In genomic region chr6:128429826-128430225, GRCm38 (mm10) we compare ENCODE assay signal across 16 mouse cellular contexts. TPM values are rescaled to one million over a fixed set of nuclear protein-coding genes. Genes with fewer than 3 reads are reported as not detected.
"Had no signal": no experiment of that assay in that cellular context is flagged by ENCODE, and none has a peak within 500 bp of the region (broad histone marks: within the 10 kb centered on the region; RNA-seq: fewer than 3 reads in every experiment).

No protein-coding gene starts in this region.

- H3K9ac ChIP-seq: kidney, embryonic 15.5 days; limb, embryonic 12.5 days; midbrain, embryonic 13.5 days had no signal

- ATAC-seq: midbrain, embryonic 13.5 days had no signal

- H3K9me3 ChIP-seq: kidney, embryonic 15.5 days; limb, embryonic 12.5 days; midbrain, embryonic 13.5 days had no signal

- H3K4me1 ChIP-seq: limb, embryonic 12.5 days had no signal

- H3K4me2 ChIP-seq: kidney, embryonic 15.5 days; limb, embryonic 12.5 days; liver, embryonic 11.5 days; midbrain, embryonic 13.5 days had no signal

- H3K4me3 ChIP-seq: kidney, embryonic 15.5 days; limb, embryonic 12.5 days; midbrain, embryonic 13.5 days had no signal

- H3K27me3 ChIP-seq: kidney, embryonic 15.5 days; limb, embryonic 12.5 days; midbrain, embryonic 13.5 days had no signal

- DNase-seq: kidney, adult 2 months; kidney, postnatal 14 days; layer of hippocampus, adult 9-11 months; layer of hippocampus, postnatal 36 days; right cerebral cortex, postnatal 14 days had no signal

- H3K27ac ChIP-seq: kidney, embryonic 15.5 days; limb, embryonic 12.5 days; midbrain, embryonic 13.5 days had no signal

RNA-seq across cellular contexts. Expression of gene Gm44596, which starts 54.5 kb away (rescaled TPM):
- polyA plus RNA-seq: kidney, adult 2 months; kidney, embryonic 15.5 days; large intestine, adult 2 months; limb, embryonic 12.5 days; liver, embryonic 11.5 days; liver, embryonic 16.5 days; lung, embryonic 16.5 days; midbrain, embryonic 13.5 days; midbrain, postnatal 0 days; neural tube, embryonic 14.5 days; spleen, adult 2 months; stomach, embryonic 16.5 days had no signal

RNA-seq across cellular contexts. Expression of gene Tex52, which starts 54.6 kb away (rescaled TPM):
- polyA plus RNA-seq: kidney, adult 2 months; liver, embryonic 11.5 days; liver, embryonic 16.5 days had no signal
